Mouse (Mus musculus): ENCODE results near the gene Tmem252. TPM values are rescaled to one million over a fixed set of nuclear protein-coding genes. Genes with fewer than 3 reads are reported as not detected.

Tmem252 gene
- total and polyA plus RNA-seq, 3 experiments = not detected

DNA sequence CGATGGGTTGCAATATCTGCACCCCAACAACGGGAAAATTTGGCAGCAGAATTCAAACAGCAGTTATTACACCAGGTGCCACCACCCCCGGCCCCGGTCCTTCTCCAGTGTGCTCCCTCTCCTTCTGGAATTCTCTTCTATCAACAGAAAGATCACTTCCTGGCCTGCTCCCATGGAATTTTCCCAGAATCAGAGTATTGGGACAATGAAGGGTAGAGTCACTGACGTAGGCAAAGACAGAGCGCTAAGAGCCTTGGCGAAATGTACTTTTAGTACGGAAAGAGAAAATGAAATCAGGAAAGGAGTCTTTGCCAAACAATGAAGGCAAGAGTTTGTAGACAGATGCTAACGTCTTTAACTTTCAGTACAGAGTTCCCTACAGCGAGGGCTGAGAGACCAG is 477 bp upstream of the Tmem252 start:
- no peak overlapping the region for H3K4me3 ChIP-seq (ENCODE audit: control insufficient read depth in 1 of 2, insufficient read depth in 1 of 2, low read depth in 2 of 2, low read length in 2 of 2)
- H3K9me3 ChIP-seq (replicated peaks; ENCODE audit: insufficient read depth, low read length) = no peaks in the 10 kb centered on the region
- no peaks in the 10 kb centered on the region for H3K4me1 ChIP-seq (ENCODE audit: control insufficient read depth in 1 of 2, insufficient read depth in 2 of 2, low read length in 2 of 2)
- peaks cover 2 to 10% of the 10 kb centered on the region in 2 experiments; a peak in 3 of 4 replicates for H3K27me3 ChIP-seq (ENCODE audit: control insufficient read depth in 1 of 2, insufficient read depth in 2 of 2, low read length in 2 of 2)
- no peak overlapping the region for H3K9ac ChIP-seq (ENCODE audit: control insufficient read depth, low read depth, low read length, poor library complexity, severe bottlenecking)
- TF ChIP-seq MEF2A (IDR thresholded peaks at IDR 0.05; ENCODE audit: extremely low read depth, insufficient replicate concordance, low read depth, low read length, poor library complexity, severe bottlenecking) = no peak
- TF ChIP-seq USF1 (IDR thresholded peaks at IDR 0.05; ENCODE audit: low read depth, low read length) = no peak
- TF ChIP-seq RCOR1 (IDR thresholded peaks at IDR 0.05; ENCODE audit: low read depth, low read length) = no peak
- TF ChIP-seq POLR2AphosphoS5 (IDR thresholded peaks at IDR 0.05; ENCODE audit: borderline replicate concordance, low read depth, low read length) = no peak
- no peak for TF ChIP-seq MYC (IDR thresholded peaks at IDR 0.05; ENCODE audit: low read depth, low read length)
- no peak for TF ChIP-seq HCFC1 (IDR thresholded peaks at IDR 0.05; ENCODE audit: low read depth, low read length)
- no peak for TF ChIP-seq NELFE (IDR thresholded peaks at IDR 0.05; ENCODE audit: low read depth, low read length)
- no peak for TF ChIP-seq GABPA (IDR thresholded peaks at IDR 0.05; ENCODE audit: low read depth, low read length)
- TF ChIP-seq ZKSCAN1 (IDR thresholded peaks at IDR 0.05; ENCODE audit: low read depth, low read length) = no peak
- no peak for TF ChIP-seq UBTF (IDR thresholded peaks at IDR 0.05; ENCODE audit: borderline replicate concordance, insufficient read depth, low read depth, low read length)
- no peak for TF ChIP-seq KAT2A (conservative IDR thresholded peaks at IDR 0.05; ENCODE audit: low read depth, low read length)
- TF ChIP-seq JUND (IDR thresholded peaks at IDR 0.05; ENCODE audit: low read depth, low read length) = no peak
- no peak for TF ChIP-seq ETS1 (IDR thresholded peaks at IDR 0.05; ENCODE audit: low read depth, low read length)
- no peak for TF ChIP-seq SIN3A (IDR thresholded peaks at IDR 0.05; ENCODE audit: low read length)
- no peak for TF ChIP-seq EP300 (IDR thresholded peaks at IDR 0.05; ENCODE audit: low read depth in 1 of 2, low read length in 2 of 2)
- TF ChIP-seq POLR2A (IDR thresholded peaks at IDR 0.05; ENCODE audit: control insufficient read depth in 1 of 2, insufficient read depth in 1 of 2, low read depth in 1 of 2, low read length in 2 of 2, poor library complexity in 1 of 2) = no peak
- TF ChIP-seq MYB (IDR thresholded peaks at IDR 0.05; ENCODE audit: low read depth, low read length) = no peak
- no peak for TF ChIP-seq ZC3H11A (IDR thresholded peaks at IDR 0.05; ENCODE audit: low read depth, low read length)
- no peak for DNase-seq (ENCODE audit: low read depth, low spot score)
- no peaks in the 10 kb centered on the region for H3K79me2 ChIP-seq (ENCODE audit: control insufficient read depth, insufficient read depth, low read length, poor library complexity)
- H3K36me3 ChIP-seq (ENCODE audit: control insufficient read depth in 1 of 2, insufficient read depth in 2 of 2, low read length in 2 of 2) = no peaks in the 10 kb centered on the region
- H3K27ac ChIP-seq (ENCODE audit: control insufficient read depth, low read depth, low read length) = no peak overlapping the region

- no peak overlapping the region for H3K27ac ChIP-seq (ENCODE audit: control insufficient read depth, low read depth, low read length)
- no peaks in the 10 kb centered on the region for H3K4me1 ChIP-seq (ENCODE audit: control insufficient read depth in 1 of 2, insufficient read depth in 2 of 2, low read length in 2 of 2)
- no peak overlapping the region for H3K4me3 ChIP-seq (ENCODE audit: control insufficient read depth in 1 of 2, insufficient read depth in 1 of 2, low read depth in 2 of 2, low read length in 2 of 2)
- H3K27me3 ChIP-seq (ENCODE audit: control insufficient read depth in 1 of 2, insufficient read depth in 2 of 2, low read length in 2 of 2) = peaks cover 4 to 5% of the 10 kb centered on the region in 2 experiments; a peak in 2 of 4 replicates
- no peaks in the 10 kb centered on the region for H3K9me3 ChIP-seq (replicated peaks; ENCODE audit: insufficient read depth, low read length)
- no peak for TF ChIP-seq MEF2A (IDR thresholded peaks at IDR 0.05; ENCODE audit: extremely low read depth, insufficient replicate concordance, low read depth, low read length, poor library complexity, severe bottlenecking)
- no peak for TF ChIP-seq MAFK (IDR thresholded peaks at IDR 0.05; ENCODE audit: borderline replicate concordance, low read depth, low read length)
- TF ChIP-seq MXI1 (IDR thresholded peaks at IDR 0.05; ENCODE audit: low read depth, low read length) = no peak
- TF ChIP-seq MAX (IDR thresholded peaks at IDR 0.05; ENCODE audit: low read length) = no peak
- TF ChIP-seq POLR2AphosphoS5 (IDR thresholded peaks at IDR 0.05; ENCODE audit: borderline replicate concordance, low read depth, low read length) = no peak
- no peak for TF ChIP-seq TBP (IDR thresholded peaks at IDR 0.05; ENCODE audit: low read depth, low read length)
- TF ChIP-seq RAD21 (IDR thresholded peaks at IDR 0.05; ENCODE audit: low read depth, low read length) = no peak
- TF ChIP-seq ZMIZ1 (IDR thresholded peaks at IDR 0.05; ENCODE audit: low read depth, low read length) = no peak
- no peak for TF ChIP-seq NRF1 (IDR thresholded peaks at IDR 0.05; ENCODE audit: insufficient read depth, low read depth, low read length, poor library complexity, severe bottlenecking)
- no peak for TF ChIP-seq CHD2 (IDR thresholded peaks at IDR 0.05; ENCODE audit: low read length)
- no peak for TF ChIP-seq ZNF384 (IDR thresholded peaks at IDR 0.05; ENCODE audit: low read depth, low read length)
- TF ChIP-seq GATA1 (IDR thresholded peaks at IDR 0.05; ENCODE audit: low read depth, low read length) = no peak
- no peak for TF ChIP-seq MAZ (IDR thresholded peaks at IDR 0.05; ENCODE audit: low read depth, low read length)
- no peak for TF ChIP-seq HCFC1 (IDR thresholded peaks at IDR 0.05; ENCODE audit: low read depth, low read length)
- no peak for TF ChIP-seq SMC3 (IDR thresholded peaks at IDR 0.05; ENCODE audit: low read depth, low read length)
- DNase-seq (ENCODE audit: low read depth, low spot score) = no peak
- H3K9ac ChIP-seq (ENCODE audit: control insufficient read depth, low read depth, low read length, poor library complexity, severe bottlenecking) = no peak overlapping the region
- no peaks in the 10 kb centered on the region for H3K79me2 ChIP-seq (ENCODE audit: control insufficient read depth, insufficient read depth, low read length, poor library complexity)
- H3K36me3 ChIP-seq (ENCODE audit: control insufficient read depth in 1 of 2, insufficient read depth in 2 of 2, low read length in 2 of 2) = no peaks in the 10 kb centered on the region
These were observed 2.6 kb downstream of the Tmem252 start for GRCm38 (mm10) chr19:24676429-24676828.
